7 mouse cellular contexts compared by ENCODE assay signal in genomic region chr5:91519521-91519920, GRCm38 (mm10). TPM values are rescaled to one million over a fixed set of nuclear protein-coding genes. Genes with fewer than 3 reads are reported as not detected.
A peak's percentile ranks its signal among the peaks of the same experiment; 100 is the strongest.
DNase-seq lines count a peak whose midpoint lies in the region; ATAC-seq lines count a peak whose summit lies in the region.

No protein-coding gene starts in this region.

- peak; percentile 38 for DNase-seq in midbrain, embryonic 10.5 days (ENCODE audit: low spot score)
- no peak for DNase-seq in midbrain, embryonic 11.5 days (ENCODE audit: low spot score, missing footprints)
- peak; percentile 24 for DNase-seq in embryo, embryonic 9.5 days (ENCODE audit: extremely low spot score)
- DNase-seq in right cerebral cortex, postnatal 25 days: no peak
- no peak for DNase-seq in left cerebral cortex, adult 18-20 months (ENCODE audit: low spot score in 2 of 2)

- ATAC-seq in midbrain, embryonic 11.5 days (ENCODE audit: low FRiP score): no peak
- ATAC-seq in hindbrain, embryonic 16.5 days: no peak
- no peak for ATAC-seq in neural tube, embryonic 14.5 days (ENCODE audit: low read depth)

- no peak overlapping the region for H3K27ac ChIP-seq in midbrain, embryonic 10.5 days (replicated peaks)
- no peak overlapping the region for H3K27ac ChIP-seq in midbrain, embryonic 11.5 days (ENCODE audit: low read depth, low read length)
- H3K27ac ChIP-seq in hindbrain, embryonic 16.5 days (ENCODE audit: low read depth, low read length): no peak overlapping the region
- H3K27ac ChIP-seq in neural tube, embryonic 14.5 days (ENCODE audit: low read depth, low read length): no peak overlapping the region

- H3K4me3 ChIP-seq in midbrain, embryonic 10.5 days: no peak overlapping the region
- no peak overlapping the region for H3K4me3 ChIP-seq in midbrain, embryonic 11.5 days (ENCODE audit: low read depth, low read length)
- H3K4me3 ChIP-seq in hindbrain, embryonic 16.5 days (ENCODE audit: low read length): peak overlapping the region; percentile 9; the same call in 1 of the 2 replicates
- no peak overlapping the region for H3K4me3 ChIP-seq in neural tube, embryonic 14.5 days (ENCODE audit: low read depth, low read length)

- H3K9ac ChIP-seq in midbrain, embryonic 11.5 days (ENCODE audit: low read length): no peak overlapping the region
- no peak overlapping the region for H3K9ac ChIP-seq in hindbrain, embryonic 16.5 days (ENCODE audit: low read depth, low read length)
- no peak overlapping the region for H3K9ac ChIP-seq in neural tube, embryonic 14.5 days (replicated peaks; ENCODE audit: low read depth, low read length)

- no peak overlapping the region for H3K4me2 ChIP-seq in midbrain, embryonic 11.5 days
- peak overlapping the region; percentile 31 for H3K4me2 ChIP-seq in hindbrain, embryonic 16.5 days (ENCODE audit: low read length)
- peak overlapping the region; percentile 95; the same call in 1 of the 2 replicates for H3K4me2 ChIP-seq in neural tube, embryonic 14.5 days (ENCODE audit: low read depth, low read length)

- peaks cover 28% of the 10 kb centered on the region for H3K27me3 ChIP-seq in midbrain, embryonic 10.5 days (ENCODE audit: low read depth, poor library complexity, severe bottlenecking)
- peaks cover 10% of the 10 kb centered on the region; the same call in 1 of the 2 replicates for H3K27me3 ChIP-seq in midbrain, embryonic 11.5 days (ENCODE audit: control insufficient read depth, insufficient read depth, low read length)
- peaks cover 3% of the 10 kb centered on the region; the same call in 1 of the 2 replicates for H3K27me3 ChIP-seq in hindbrain, embryonic 16.5 days (replicated peaks; ENCODE audit: control insufficient read depth, insufficient read depth, low read length)
- no peaks in the 10 kb centered on the region for H3K27me3 ChIP-seq in neural tube, embryonic 14.5 days (ENCODE audit: control insufficient read depth, insufficient read depth, low read length)

- no peaks in the 10 kb centered on the region for H3K9me3 ChIP-seq in midbrain, embryonic 10.5 days (replicated peaks)
- H3K9me3 ChIP-seq in midbrain, embryonic 11.5 days (ENCODE audit: control insufficient read depth, low read length): no peaks in the 10 kb centered on the region
- H3K9me3 ChIP-seq in hindbrain, embryonic 16.5 days (ENCODE audit: control insufficient read depth, low read length): no peaks in the 10 kb centered on the region
- H3K9me3 ChIP-seq in neural tube, embryonic 14.5 days (ENCODE audit: control insufficient read depth, low read length): no peaks in the 10 kb centered on the region

- 58% methylated on average over 4 of the region's 4 CpGs for WGBS in midbrain, embryonic 10.5 days
- 55% methylated on average over 4 of the region's 4 CpGs for WGBS in midbrain, embryonic 11.5 days
- 48% methylated on average over 4 of the region's 4 CpGs for WGBS in hindbrain, embryonic 16.5 days
- WGBS in neural tube, embryonic 14.5 days: 44% methylated on average over 4 of the region's 4 CpGs

- H3K36me3 ChIP-seq in midbrain, embryonic 10.5 days: no peaks in the 10 kb centered on the region
- no peaks in the 10 kb centered on the region for H3K36me3 ChIP-seq in midbrain, embryonic 11.5 days (ENCODE audit: control insufficient read depth, insufficient read depth, low read length)
- H3K36me3 ChIP-seq in hindbrain, embryonic 16.5 days (ENCODE audit: control insufficient read depth, insufficient read depth, low read length): no peaks in the 10 kb centered on the region
- H3K36me3 ChIP-seq in neural tube, embryonic 14.5 days (ENCODE audit: control insufficient read depth, insufficient read depth, low read length): no peaks in the 10 kb centered on the region

- H3K4me1 ChIP-seq in midbrain, embryonic 10.5 days: peaks cover 30% of the 10 kb centered on the region
- H3K4me1 ChIP-seq in midbrain, embryonic 11.5 days (ENCODE audit: control insufficient read depth, insufficient read depth, low read length): peaks cover 12% of the 10 kb centered on the region
- H3K4me1 ChIP-seq in hindbrain, embryonic 16.5 days (ENCODE audit: control insufficient read depth, insufficient read depth, low read depth, low read length): peaks cover 21% of the 10 kb centered on the region
- H3K4me1 ChIP-seq in neural tube, embryonic 14.5 days (ENCODE audit: control insufficient read depth, insufficient read depth, low read length): peaks cover 12% of the 10 kb centered on the region

RNA-seq across cellular contexts. Expression of gene Parm1, which starts 2.1 kb away (rescaled TPM):
- polyA plus RNA-seq in midbrain, embryonic 10.5 days (2016; fragmentation: Nextera tagmentation; extraction: Ambion mirVana): 16.1 and 18.9 TPM in 2 replicates
- 17.5 and 17.6 TPM in 2 replicates for polyA plus RNA-seq in midbrain, embryonic 11.5 days (2014; fragmentation: Nextera tagmentation; extraction: Ambion mirVana)
- polyA plus RNA-seq in hindbrain, embryonic 16.5 days (2015; fragmentation: Nextera tagmentation; extraction: Ambion mirVana): 6.8 and 8.5 TPM in 2 replicates
- polyA plus RNA-seq in neural tube, embryonic 14.5 days (2014; fragmentation: Nextera tagmentation; extraction: Ambion mirVana): 6.4 and 6.9 TPM in 2 replicates
- total RNA-seq in left cerebral cortex, adult 18-20 months (2021): 10 to 100 TPM; 37.6 to 41.3 TPM

Comparison
In these comparisons a context has a peak if more than half of its experiments do, and no peak if none do; other contexts are left out.
1. DNase-seq: peak in midbrain, embryonic 10.5 days (single experiment) and embryo, embryonic 9.5 days (single experiment); none in midbrain, embryonic 11.5 days (single experiment), right cerebral cortex, postnatal 25 days (single experiment) and left cerebral cortex, adult 18-20 months (0 of 2).